Mouse (Mus musculus) left cerebral cortex, adult 18-20 months (tissue): ENCODE results near the gene Ptpn18. TPM values are rescaled to one million over a fixed set of nuclear protein-coding genes. Genes with fewer than 3 reads are reported as not detected.
"Not testable (repeated sequence)": the region's sequence is repeated elsewhere in the genome, so short reads cannot be mapped to it uniquely, and the experiment has no call there.

Source experiments
- DNase-seq, 2 experiments: peaks; one replicate each; pipeline ENCODE4 v3.0.0; 2021 to 2022; ENCODE audit warnings: low spot score in 2 of 2, mixed read lengths in 1 of 2
- long read RNA-seq, 2 experiments: library from polyadenylated mRNA; stranded (forward); transcript quantifications; one replicate each; pipeline ENCODE4 v2.0.0; 2021
- total RNA-seq, 2 experiments: library from RNA; stranded (reverse); gene quantifications; 2 replicates each; pipeline ENCODE4 v1.2.3; 2021

The Ptpn18 gene
- 1 to 10 TPM; 3.0 to 4.5 TPM for total RNA-seq
- long read RNA-seq, experiment 1, partial matches to known transcripts, result 1 of 3 reads
- long read RNA-seq, experiment 1, other reads (novel, unspliced or antisense), result 2 of 3 reads
- long read RNA-seq, experiment 2, partial matches to known transcripts, result 3 of 4 reads
- long read RNA-seq, experiment 2, other reads (novel, unspliced or antisense), result 1 of 4 reads

DNA sequence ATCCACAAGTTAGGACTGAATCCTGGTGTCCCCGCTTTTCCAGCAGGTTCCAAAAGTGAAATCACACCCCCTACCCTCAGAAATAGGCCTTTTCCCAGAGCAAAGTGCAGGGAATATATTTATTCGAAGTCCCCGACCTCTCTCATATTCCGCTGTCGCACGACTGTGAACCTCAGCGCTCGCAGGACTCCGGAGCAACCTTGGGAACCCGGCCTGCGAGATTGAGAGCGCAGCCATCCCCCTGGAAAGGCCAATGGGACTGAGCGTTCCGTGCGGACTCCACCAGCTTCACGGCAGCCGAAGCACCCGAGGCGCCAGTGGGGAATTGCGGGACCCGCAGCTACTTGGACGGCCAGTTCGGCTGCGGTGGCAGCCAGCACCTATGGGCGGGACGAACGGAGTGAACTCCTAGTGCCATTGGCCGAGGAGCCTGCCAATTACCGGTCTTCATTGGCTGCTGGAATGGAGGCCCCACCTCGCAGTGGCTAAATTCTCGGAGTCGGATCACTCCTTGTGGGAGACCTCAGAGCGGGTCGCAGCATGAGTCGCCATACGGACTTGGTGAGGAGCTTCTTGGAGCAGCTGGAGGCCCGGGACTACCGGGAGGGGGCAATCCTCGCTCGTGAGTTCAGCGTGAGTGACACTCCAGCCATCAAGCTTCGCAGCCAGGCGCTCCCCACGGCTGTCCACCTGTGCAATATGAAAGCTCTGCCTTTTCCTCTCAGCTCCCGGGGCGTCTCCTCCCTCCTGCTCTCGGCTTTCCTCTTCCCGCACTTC is at the start of gene Ptpn18:
Ptpn18 (plus strand) TSS at position 479 of the 777 bp plus-strand sequence.
- peak; percentile 88 to 91 for DNase-seq

GRCm38 (mm10) chr1:34428466-34428865 is 31.1 kb upstream of the Ptpn18 start:
- no peak for DNase-seq

- no peak for DNase-seq
Measured at GRCm38 (mm10) chr1:34429281-34429680, 30.3 kb upstream of the Ptpn18 start.

GRCm38 (mm10) chr1:34430981-34431380 is 28.6 kb upstream of the Ptpn18 start:
- DNase-seq, result no peak

- DNase-seq, result no peak
Measured at GRCm38 (mm10) chr1:34431431-34431830, 28.1 kb upstream of the Ptpn18 start.

GRCm38 (mm10) chr1:34432411-34432775 is 27.2 kb upstream of the Ptpn18 start:
- DNase-seq, result no peak

DNA sequence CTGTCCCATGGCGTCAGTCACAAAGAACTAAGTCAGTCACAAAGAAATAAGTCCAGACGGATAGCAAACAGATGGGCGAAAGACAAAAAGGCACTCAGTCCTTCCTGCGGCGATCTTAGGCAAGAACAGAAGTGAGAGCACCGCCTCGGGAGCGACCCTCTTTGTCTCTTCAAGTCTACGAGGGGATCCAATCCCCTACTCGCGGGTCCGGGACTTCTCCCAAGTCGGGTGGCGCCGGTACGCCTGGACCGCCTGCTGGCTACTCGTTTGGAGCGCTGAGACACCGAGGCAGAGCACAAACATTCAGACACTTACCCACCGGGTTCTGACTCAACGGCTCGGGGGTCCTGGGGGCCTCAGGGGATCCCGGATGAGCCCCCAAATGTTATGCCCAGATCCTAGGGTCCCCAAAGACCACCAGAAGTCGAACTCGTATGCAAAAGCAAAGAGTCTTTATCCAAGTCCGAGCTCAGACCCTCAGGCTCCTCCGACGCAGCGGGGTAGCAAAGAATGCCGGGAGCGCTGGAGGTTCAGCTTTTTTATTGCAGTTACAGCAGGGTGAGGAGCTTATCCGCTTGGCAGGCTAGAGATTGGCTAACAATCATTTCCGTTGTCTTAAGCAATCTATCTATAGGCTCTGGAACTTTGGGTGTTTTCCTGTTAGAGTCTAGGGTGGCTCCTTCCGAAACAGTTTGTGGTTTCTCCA is 26.6 kb upstream of the Ptpn18 start:
- DNase-seq, result peak; percentile 25 to 43

DNA sequence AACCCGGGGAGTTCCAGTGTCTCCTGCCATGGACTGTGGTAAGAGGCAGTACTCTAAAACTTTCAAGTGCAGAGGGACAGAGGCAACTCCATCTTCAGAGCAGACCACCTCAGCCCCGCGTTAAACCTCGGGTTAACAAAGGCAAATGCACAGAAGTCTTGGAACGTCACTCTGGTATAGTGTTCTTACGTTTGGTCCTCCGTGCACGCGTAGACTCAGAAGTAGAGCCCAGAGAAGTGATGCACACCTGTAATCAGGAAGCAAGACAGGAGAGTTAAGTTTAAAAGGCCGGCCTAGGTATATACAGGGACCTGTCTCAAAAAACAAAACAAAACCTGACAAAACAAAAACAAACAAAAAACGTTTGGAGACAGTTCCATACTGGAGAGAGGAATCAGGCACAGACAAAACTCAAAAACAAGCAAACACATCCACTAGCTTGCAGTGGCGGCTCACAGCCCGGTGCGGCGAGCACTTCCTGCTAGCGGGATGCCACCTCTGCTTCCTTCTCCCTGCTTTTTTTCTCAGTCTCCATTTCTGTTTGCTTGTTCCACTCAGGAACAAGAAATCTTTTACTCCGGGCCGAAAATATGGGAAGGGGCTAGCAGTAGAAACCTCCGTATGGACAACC is 25.6 kb upstream of the Ptpn18 start:
- peak in 1 of 2 experiments; percentile 20 for DNase-seq

DNA sequence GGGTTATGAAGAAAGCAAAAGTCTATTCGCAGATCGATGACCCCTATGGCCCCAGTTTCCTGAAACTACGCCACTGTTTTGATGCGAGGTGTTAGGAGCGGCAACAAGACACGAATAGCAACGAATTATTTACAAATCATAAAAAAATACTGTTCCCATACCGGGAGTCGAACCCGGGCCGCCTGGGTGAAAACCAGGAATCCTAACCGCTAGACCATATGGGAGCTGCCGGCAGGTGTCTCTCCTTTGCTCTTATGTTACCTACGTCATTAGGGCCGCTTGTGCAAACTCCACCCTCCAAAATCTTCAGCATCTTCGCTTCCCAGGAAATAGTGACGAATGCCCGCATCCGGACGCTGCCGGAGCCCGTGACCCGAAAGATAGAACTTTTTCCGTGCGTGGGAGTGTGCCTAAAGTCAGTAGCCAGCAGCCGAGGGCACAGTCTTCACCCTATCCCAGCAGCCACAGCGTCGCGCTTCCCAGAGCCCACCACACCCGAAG is 24.9 kb upstream of the Ptpn18 start:
- DNase-seq, result peak; percentile 93 to 94

GRCm38 (mm10) chr1:34435371-34436120 is 24.0 kb upstream of the Ptpn18 start:
- no peak for DNase-seq

- DNase-seq, result no peak
Measured at GRCm38 (mm10) chr1:34436374-34436773, 23.2 kb upstream of the Ptpn18 start.

DNA sequence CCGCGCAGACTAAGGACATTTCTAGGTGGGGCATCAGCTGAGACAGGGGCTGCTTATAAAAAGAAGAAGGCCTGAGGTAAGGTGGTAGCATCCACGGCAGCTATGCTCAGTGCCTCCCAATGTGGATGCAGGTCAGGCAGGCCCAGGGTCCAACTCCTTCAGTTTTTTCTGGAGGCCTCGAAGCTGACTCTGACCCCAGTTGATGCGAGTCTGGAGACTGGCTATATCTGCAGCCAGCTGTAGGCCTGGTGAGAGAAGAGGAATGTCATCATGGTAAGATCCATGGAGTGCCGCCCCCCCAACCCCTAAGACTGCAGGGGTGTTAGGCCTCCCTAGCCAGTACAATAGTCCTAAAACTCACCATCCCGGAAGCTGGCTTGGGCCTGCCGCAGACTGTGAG is 22.2 kb upstream of the Ptpn18 start:
- DNase-seq, result not testable (repeated sequence)

DNA sequence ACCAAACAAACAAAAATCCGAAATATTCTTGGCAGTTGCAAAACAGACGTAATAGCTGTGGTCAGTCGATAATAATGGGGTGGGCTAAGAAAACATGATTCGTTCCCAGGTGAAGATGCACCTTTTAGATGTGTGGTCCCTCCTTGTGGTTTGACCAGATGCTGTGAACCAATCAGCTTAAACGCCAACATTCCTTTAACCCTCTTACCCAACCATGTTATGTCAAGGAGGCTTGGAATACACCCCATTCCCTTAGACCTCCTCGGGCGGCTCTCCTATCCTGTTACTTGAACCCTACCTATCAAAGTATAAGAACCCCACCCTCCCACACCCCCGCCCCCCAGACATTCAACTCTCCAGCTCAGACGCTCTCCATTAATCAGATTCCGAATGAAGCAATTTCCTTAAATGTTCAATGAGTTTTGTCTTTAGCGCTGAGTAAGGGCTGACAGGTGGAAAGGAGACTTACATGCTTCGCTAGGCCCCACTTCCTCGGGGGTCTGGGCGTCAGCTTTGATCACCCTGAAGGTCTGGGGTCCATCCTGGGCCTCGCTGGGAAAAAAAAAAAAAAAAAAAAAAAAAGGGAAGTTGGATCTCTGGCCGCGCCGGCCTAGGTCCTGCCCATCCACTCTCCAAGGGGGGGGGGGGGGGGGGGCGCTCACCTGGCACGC is 21.0 kb upstream of the Ptpn18 start:
- DNase-seq, result no peak

- peak; percentile 94 for DNase-seq
Measured at GRCm38 (mm10) chr1:34439215-34439960, 20.2 kb upstream of the Ptpn18 start, which contains the start of the genes Ccdc115 and Imp4. Ccdc115 (minus strand) TSS chr1:34439672. Imp4 (plus strand) TSS chr1:34439851.

- no peak for DNase-seq
Measured at GRCm38 (mm10) chr1:34439961-34440630, 19.5 kb upstream of the Ptpn18 start.

- no peak for DNase-seq
Measured at GRCm38 (mm10) chr1:34443124-34443523, 16.4 kb upstream of the Ptpn18 start.

DNA sequence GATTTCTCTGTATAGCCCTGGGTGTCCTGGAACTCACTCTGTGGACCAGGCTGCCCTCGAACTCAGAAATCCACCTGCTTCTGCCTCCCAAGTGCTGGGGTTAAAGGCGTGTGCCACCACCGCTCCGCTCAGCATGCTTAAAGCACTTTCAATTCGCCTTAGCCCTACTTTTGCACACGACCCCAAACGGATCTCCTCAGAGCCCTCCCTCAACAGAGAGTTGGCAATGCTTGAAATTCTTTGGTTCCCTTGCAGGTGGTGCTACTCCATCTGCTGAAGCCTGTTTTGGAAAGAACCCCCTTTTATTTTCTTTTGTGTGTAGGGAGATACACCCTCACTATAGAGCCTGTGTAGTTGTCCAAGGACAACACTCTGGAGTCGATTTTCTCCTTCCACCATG is 1.1 kb upstream of the Ptpn18 start:
- DNase-seq, result no peak

- DNase-seq, result no peak
Measured at GRCm38 (mm10) chr1:34460061-34460441, 489 bp downstream of the Ptpn18 start.

- peak; percentile 63 to 64 for DNase-seq
Measured at GRCm38 (mm10) chr1:34462766-34463165, 3.2 kb downstream of the Ptpn18 start.
